Mouse (Mus musculus): ENCODE measurements around the gene Tnrc6a.
A peak's percentile ranks its signal among the peaks of the same experiment; 100 is the strongest.

The Tnrc6a gene

DNA sequence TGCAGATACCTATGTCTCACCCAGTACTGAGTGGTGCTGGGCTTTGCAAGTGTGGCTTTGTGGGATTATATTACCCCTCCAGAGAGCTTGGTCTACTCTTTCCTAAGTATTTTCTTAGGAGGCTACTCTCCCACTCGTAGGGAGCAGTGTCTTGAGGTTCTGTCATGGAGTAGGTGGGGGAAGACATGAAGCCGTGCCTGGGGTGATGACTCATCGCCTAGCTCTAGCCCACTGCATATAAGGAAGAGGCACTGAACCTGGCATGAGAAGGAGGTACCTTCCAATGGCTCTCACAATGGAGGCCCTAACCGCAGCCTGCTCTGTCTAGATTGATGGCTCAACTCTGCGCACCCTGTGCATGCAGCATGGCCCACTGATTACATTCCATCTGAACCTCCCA, 68.0 kb downstream of the Tnrc6a start:
- no peak for DNase-seq (ENCODE audit: low read depth, low spot score)
- peaks cover 8% of the 10 kb centered on the region for H3K36me3 ChIP-seq (ENCODE audit: control insufficient read depth, insufficient read depth, low read length, poor library complexity, severe bottlenecking)
- no peaks in the 10 kb centered on the region for H3K27me3 ChIP-seq (ENCODE audit: control insufficient read depth, insufficient read depth, low read length, poor library complexity, severe bottlenecking)

DNA sequence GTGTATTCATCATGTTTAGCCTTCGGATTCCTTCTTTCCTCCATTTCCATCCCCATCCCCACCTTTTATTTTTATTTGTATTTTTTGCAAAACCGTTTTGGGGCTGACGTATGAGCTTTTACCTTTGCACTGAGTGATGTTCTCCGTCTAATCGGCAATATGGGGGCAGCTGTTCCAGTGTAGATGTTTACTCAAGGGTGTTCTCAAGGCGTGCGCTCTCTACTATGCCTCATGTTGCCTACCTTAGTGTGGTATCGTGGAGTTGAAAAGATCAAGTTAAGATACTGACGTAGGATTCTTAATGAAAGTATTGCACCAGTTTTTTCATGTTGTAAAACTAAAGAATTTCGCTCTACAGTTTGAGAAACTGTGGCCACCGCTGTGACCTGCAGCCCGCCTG, 69.5 kb downstream of the Tnrc6a start:
- peaks cover 3% of the 10 kb centered on the region for H3K36me3 ChIP-seq (ENCODE audit: control insufficient read depth, insufficient read depth, low read length, poor library complexity, severe bottlenecking)
- DNase-seq (ENCODE audit: low read depth, low spot score) = no peak
- no peaks in the 10 kb centered on the region for H3K27me3 ChIP-seq (ENCODE audit: control insufficient read depth, insufficient read depth, low read length, poor library complexity, severe bottlenecking)

DNA sequence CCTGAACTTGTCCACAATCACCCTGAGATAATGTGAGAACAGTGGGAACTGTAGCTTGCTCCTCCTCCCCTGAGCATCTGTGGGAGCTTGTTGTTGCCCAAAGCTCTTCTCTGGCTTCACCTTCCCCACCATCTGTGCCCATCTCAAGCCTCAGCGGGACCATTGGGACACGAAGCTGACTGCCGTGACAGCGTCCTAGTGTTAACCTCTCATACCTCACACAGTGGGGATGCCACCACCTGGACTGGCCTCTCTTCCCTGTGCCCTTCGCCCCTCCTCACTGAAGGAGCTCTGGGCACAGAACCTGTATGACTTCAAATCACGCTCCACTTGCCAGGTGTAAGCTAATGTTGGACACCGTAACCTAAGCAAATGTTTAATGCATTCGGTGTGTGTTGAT, 71.0 kb downstream of the Tnrc6a start:
- Histone ChIP-seq H3K27me3 (ENCODE audit: control insufficient read depth, insufficient read depth, low read length, poor library complexity, severe bottlenecking) (no peaks in the 10 kb centered on the region), H3K36me3 (ENCODE audit: control insufficient read depth, insufficient read depth, low read length, poor library complexity, severe bottlenecking) (no peaks in the 10 kb centered on the region; the same call in none of the 2 replicates)
- DNase-seq (ENCODE audit: low read depth, low spot score) = no peak

DNA sequence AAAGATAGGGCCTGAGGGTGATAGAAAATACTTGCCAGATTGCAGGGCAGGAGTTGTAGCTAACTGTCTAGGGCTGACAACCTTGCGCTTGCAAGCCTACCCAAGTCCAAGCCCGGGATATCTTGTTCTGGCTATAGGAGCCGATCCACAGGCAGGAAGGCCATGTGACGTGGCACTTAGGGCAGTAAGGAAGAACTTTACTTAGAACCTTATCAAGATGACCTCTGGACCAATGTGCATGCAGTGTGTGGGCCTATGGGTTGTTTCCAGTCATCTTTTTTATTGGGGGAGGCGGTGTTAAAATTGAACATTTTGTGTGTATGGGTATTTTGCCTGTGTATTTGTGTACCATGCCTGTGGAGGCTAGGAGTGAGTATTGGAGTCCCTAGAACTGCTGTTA, 72.7 kb downstream of the Tnrc6a start:
- H3K27me3 ChIP-seq (ENCODE audit: control insufficient read depth, insufficient read depth, low read length, poor library complexity, severe bottlenecking) = no peaks in the 10 kb centered on the region
- DNase-seq (ENCODE audit: low read depth, low spot score) = no peak
- no peaks in the 10 kb centered on the region; the same call in none of the 2 replicates for H3K36me3 ChIP-seq (ENCODE audit: control insufficient read depth, insufficient read depth, low read length, poor library complexity, severe bottlenecking)

DNA sequence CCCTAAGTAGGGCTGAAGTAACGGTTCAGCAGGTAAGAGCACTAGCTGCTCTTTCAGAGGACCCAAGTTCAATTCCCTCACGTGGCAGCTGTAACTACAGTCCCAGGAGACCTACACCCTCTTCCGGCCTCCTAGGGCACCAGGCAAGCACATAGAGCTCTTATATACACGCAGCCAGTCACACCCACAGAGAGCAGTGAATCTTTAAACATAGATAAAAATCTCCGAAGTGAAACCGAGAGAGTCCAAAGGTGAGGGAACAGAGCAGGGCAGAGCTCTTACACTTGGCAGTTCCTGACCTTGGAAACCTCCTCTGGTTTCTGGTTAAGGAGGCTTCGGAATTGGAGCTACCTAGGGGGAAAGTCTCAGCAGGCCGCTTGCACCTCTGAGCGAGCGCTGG, 75.0 kb downstream of the Tnrc6a start:
- H3K27me3 ChIP-seq (ENCODE audit: control insufficient read depth, insufficient read depth, low read length, poor library complexity, severe bottlenecking) = no peaks in the 10 kb centered on the region
- no peaks in the 10 kb centered on the region for H3K36me3 ChIP-seq (ENCODE audit: control insufficient read depth, insufficient read depth, low read length, poor library complexity, severe bottlenecking)
- peak; percentile 8 for DNase-seq (ENCODE audit: low read depth, low spot score)

GRCm38 (mm10) chr7:123199151-123199550, 75.5 kb downstream of the Tnrc6a start:
- no peak for DNase-seq (ENCODE audit: low read depth, low spot score)
- no peaks in the 10 kb centered on the region for H3K36me3 ChIP-seq (ENCODE audit: control insufficient read depth, insufficient read depth, low read length, poor library complexity, severe bottlenecking)
- no peaks in the 10 kb centered on the region for H3K27me3 ChIP-seq (ENCODE audit: control insufficient read depth, insufficient read depth, low read length, poor library complexity, severe bottlenecking)

DNA sequence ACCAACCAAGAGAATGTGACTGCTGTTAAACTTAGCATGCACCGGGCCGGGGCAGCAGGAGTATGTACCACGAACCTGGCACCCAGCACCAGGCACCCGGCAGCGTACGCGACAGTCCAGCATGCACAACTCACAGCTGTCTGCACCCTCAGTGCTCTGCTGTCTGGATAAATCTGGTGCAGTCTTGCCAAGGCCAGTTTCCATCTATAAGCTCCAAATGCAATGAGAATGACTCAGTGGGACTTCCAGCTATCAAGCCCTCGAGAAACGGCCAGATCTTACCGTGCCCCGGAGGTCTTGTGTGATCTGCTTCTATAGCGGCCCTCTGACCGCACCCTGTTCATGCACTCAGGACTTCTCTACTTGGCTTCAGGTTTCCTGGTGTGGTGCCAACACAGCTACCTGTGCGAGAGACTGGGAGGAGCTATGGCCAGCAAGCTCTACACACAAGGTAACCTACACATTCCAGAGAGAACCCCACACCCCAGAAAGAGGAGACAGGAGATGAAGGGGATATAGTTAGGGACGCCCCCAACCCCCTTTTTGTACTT, 76.0 kb downstream of the Tnrc6a start:
- no peaks in the 10 kb centered on the region for H3K27me3 ChIP-seq (ENCODE audit: control insufficient read depth, insufficient read depth, low read length, poor library complexity, severe bottlenecking)
- H3K36me3 ChIP-seq (ENCODE audit: control insufficient read depth, insufficient read depth, low read length, poor library complexity, severe bottlenecking) = no peaks in the 10 kb centered on the region
- no peak for DNase-seq (ENCODE audit: low read depth, low spot score)

- no peaks in the 10 kb centered on the region for H3K27me3 ChIP-seq (ENCODE audit: control insufficient read depth, insufficient read depth, low read length, poor library complexity, severe bottlenecking)
- H3K36me3 ChIP-seq (ENCODE audit: control insufficient read depth, insufficient read depth, low read length, poor library complexity, severe bottlenecking) = no peaks in the 10 kb centered on the region
- no peak for DNase-seq (ENCODE audit: low read depth, low spot score)
Measured at GRCm38 (mm10) chr7:123200722-123201121, 77.0 kb downstream of the Tnrc6a start.

DNA sequence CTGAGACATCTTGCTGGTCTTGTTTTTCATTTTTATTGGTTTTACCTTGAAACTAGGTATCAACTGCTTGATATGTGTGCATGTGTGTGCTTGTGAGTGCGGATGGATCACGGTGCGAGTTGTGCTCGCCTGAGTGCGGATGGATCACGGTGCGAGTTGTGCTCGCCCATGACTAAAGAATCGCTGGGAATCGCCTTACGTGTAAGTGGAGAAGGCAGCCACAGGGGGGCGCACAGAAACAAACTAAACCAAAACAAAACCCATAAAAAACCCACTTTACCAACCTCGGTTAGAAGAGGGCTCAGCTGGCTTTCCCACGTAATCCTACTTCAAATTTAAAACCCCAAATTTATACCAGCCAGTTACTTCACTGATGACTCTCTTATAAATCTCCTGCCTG, 81.6 kb downstream of the Tnrc6a start:
- DNase-seq (ENCODE audit: low read depth, low spot score) = peak; percentile 69
- H3K36me3 ChIP-seq (ENCODE audit: control insufficient read depth, insufficient read depth, low read length, poor library complexity, severe bottlenecking) = no peaks in the 10 kb centered on the region
- H3K27me3 ChIP-seq (ENCODE audit: control insufficient read depth, insufficient read depth, low read length, poor library complexity, severe bottlenecking) = no peaks in the 10 kb centered on the region

- Histone ChIP-seq H3K36me3 (ENCODE audit: control insufficient read depth, insufficient read depth, low read length, poor library complexity, severe bottlenecking) (no peaks in the 10 kb centered on the region), H3K27me3 (ENCODE audit: control insufficient read depth, insufficient read depth, low read length, poor library complexity, severe bottlenecking) (no peaks in the 10 kb centered on the region)
- no peak for DNase-seq (ENCODE audit: low read depth, low spot score)
Measured at GRCm38 (mm10) chr7:123207561-123207960, 83.9 kb downstream of the Tnrc6a start.

DNA sequence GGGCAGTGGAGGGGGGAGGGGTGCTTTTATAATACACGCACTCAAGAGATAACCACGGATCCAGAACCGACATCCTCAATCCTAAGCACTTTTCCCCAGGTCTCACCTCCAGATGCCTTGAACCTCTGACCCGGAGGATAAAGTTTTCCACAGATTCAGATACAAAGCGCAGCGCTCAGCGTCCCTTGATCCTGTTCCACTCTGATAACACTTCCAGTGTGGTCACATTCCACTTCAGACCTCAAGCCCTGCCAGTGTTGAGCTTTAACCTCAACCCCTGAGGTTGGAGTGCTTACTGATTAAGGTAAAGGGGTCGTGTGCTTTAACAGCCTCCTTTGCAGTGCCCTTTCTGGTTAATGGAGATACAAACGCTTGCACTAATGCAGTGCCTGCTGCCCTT, 86.2 kb downstream of the Tnrc6a start:
- no peak for DNase-seq (ENCODE audit: low read depth, low spot score)
- H3K27me3 ChIP-seq (ENCODE audit: control insufficient read depth, insufficient read depth, low read length, poor library complexity, severe bottlenecking) = no peaks in the 10 kb centered on the region
- no peaks in the 10 kb centered on the region for H3K36me3 ChIP-seq (ENCODE audit: control insufficient read depth, insufficient read depth, low read length, poor library complexity, severe bottlenecking)

- no peaks in the 10 kb centered on the region for H3K36me3 ChIP-seq (ENCODE audit: control insufficient read depth, insufficient read depth, low read length, poor library complexity, severe bottlenecking)
- H3K27me3 ChIP-seq (ENCODE audit: control insufficient read depth, insufficient read depth, low read length, poor library complexity, severe bottlenecking) = no peaks in the 10 kb centered on the region
- no peak for DNase-seq (ENCODE audit: low read depth, low spot score)
Measured at GRCm38 (mm10) chr7:123211461-123211860, 87.8 kb downstream of the Tnrc6a start.

DNA sequence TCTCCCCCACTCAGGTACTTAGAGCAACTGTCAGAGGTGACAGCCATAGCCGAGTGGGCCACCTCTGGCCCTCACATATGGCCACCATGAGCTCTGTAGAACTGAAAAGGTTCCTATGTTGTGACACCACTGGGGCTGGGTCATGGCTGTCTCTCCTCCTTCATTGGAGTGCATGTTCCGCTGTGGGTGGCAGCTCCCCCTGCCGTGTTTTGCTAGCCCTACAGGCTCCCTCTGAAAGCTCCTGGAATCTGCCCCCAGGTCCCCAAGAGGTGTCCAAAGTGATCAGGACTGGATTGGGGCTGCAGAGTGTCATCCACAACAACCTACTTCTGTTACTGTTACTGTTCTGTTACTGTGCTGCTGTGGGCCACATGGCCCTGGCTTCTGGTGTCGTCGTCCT, 88.6 kb downstream of the Tnrc6a start:
- no peak for DNase-seq (ENCODE audit: low read depth, low spot score)
- Histone ChIP-seq H3K36me3 (ENCODE audit: control insufficient read depth, insufficient read depth, low read length, poor library complexity, severe bottlenecking) (no peaks in the 10 kb centered on the region), H3K27me3 (ENCODE audit: control insufficient read depth, insufficient read depth, low read length, poor library complexity, severe bottlenecking) (no peaks in the 10 kb centered on the region)

- DNase-seq (ENCODE audit: low read depth, low spot score) = no peak
- no peaks in the 10 kb centered on the region for H3K27me3 ChIP-seq (ENCODE audit: control insufficient read depth, insufficient read depth, low read length, poor library complexity, severe bottlenecking)
- no peaks in the 10 kb centered on the region for H3K36me3 ChIP-seq (ENCODE audit: control insufficient read depth, insufficient read depth, low read length, poor library complexity, severe bottlenecking)
Measured at GRCm38 (mm10) chr7:123214365-123215075, 90.8 kb downstream of the Tnrc6a start, which contains the start of gene Slc5a11. TSS of gene Slc5a11 (plus strand) at chr7:123214780.

DNA sequence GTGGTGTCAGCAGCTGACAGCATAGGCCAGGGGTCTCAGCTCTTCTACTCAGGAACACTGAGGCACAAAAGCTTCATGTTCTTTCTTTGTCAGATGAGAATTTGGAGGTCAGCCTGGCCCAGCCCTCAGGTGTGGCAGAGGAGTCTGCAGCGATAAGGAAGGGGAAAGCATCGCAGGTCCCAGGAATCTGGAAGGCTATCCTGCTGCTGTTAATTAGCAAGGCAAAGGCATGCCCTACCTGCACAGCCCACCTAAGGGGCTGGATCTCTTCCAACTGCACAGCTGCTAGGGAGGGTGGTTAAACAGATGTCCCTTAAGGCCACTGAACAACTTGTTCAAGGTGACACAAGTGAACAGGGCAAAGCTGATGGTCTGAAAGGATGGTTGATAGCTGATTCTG, 91.5 kb downstream of the Tnrc6a start:
- no peak for DNase-seq (ENCODE audit: low read depth, low spot score)
- Histone ChIP-seq H3K27me3 (ENCODE audit: control insufficient read depth, insufficient read depth, low read length, poor library complexity, severe bottlenecking) (no peaks in the 10 kb centered on the region), H3K36me3 (ENCODE audit: control insufficient read depth, insufficient read depth, low read length, poor library complexity, severe bottlenecking) (no peaks in the 10 kb centered on the region)
